ENCODE assay signal across 24 mouse cellular contexts in genomic region chr1:179731391-179731790, GRCm38 (mm10). TPM values are rescaled to one million over a fixed set of nuclear protein-coding genes. Genes with fewer than 3 reads are reported as not detected.
"Had no signal": no experiment of that assay in that cellular context is flagged by ENCODE, and none has a peak within 500 bp of the region (broad histone marks: within the 10 kb centered on the region; RNA-seq: fewer than 3 reads in every experiment).

No protein-coding gene starts in this region.

- H3K4me3 ChIP-seq: lung, embryonic 15.5 days; megakaryocyte, embryonic 14.5 days; midbrain, embryonic 13.5 days; midbrain, embryonic 15.5 days; neural tube, embryonic 12.5 days; stomach, embryonic 15.5 days had no signal

- ATAC-seq: lung, postnatal 0 days; midbrain, embryonic 13.5 days; midbrain, embryonic 15.5 days had no signal

- H3K4me2 ChIP-seq: lung, embryonic 15.5 days; midbrain, embryonic 11.5 days; midbrain, embryonic 13.5 days; midbrain, embryonic 15.5 days; neural tube, embryonic 12.5 days; stomach, embryonic 15.5 days had no signal

- DNase-seq: lung, adult 2 months; lung, postnatal 14 days; lung, postnatal 36 days; right cerebral cortex, postnatal 14 days; thymus, adult 2 months; thymus, postnatal 25 days; thymus, postnatal 4 days had no signal

- H3K27ac ChIP-seq: lung, embryonic 15.5 days; macrophage; midbrain, embryonic 13.5 days; midbrain, embryonic 15.5 days; neural tube, embryonic 12.5 days; stomach, embryonic 15.5 days; stomach, postnatal 0 days had no signal

- H3K27me3 ChIP-seq: lung, embryonic 15.5 days; midbrain, embryonic 13.5 days; midbrain, embryonic 15.5 days; neural tube, embryonic 12.5 days; stomach, embryonic 15.5 days had no signal

- H3K36me3 ChIP-seq: lung, embryonic 15.5 days; midbrain, embryonic 13.5 days; midbrain, embryonic 15.5 days; neural tube, embryonic 12.5 days; stomach, embryonic 15.5 days had no signal

- H3K4me1 ChIP-seq: lung, embryonic 15.5 days; midbrain, embryonic 13.5 days; midbrain, embryonic 15.5 days; neural tube, embryonic 12.5 days; stomach, embryonic 15.5 days had no signal

- H3K9me3 ChIP-seq: lung, embryonic 15.5 days; midbrain, embryonic 13.5 days; midbrain, embryonic 15.5 days; neural tube, embryonic 12.5 days; stomach, embryonic 15.5 days had no signal

- H3K9ac ChIP-seq: lung, embryonic 15.5 days; midbrain, embryonic 13.5 days; midbrain, embryonic 15.5 days; neural tube, embryonic 12.5 days; stomach, embryonic 15.5 days had no signal

RNA-seq across cellular contexts. Expression of gene Kif28, which starts 13.7 kb away (rescaled TPM):
- total RNA-seq: megakaryocyte progenitor cell, adult 5-6 weeks; monocyte, adult 5-6 weeks; neutrophil, adult 5-6 weeks had no signal
- polyA plus RNA-seq: lung, embryonic 15.5 days; lung, postnatal 0 days; macrophage; midbrain, embryonic 11.5 days; midbrain, embryonic 15.5 days; midbrain, postnatal 0 days; neural tube, embryonic 14.5 days; spleen, adult 2 months; stomach, postnatal 0 days; urinary bladder, adult 2 months had no signal
